Mouse (Mus musculus) G1E (cell line): ENCODE results near the gene Cmtm2b. TPM values are rescaled to one million over a fixed set of nuclear protein-coding genes. Genes with fewer than 3 reads are reported as not detected.
"Not testable (repeated sequence)": the region's sequence is repeated elsewhere in the genome, so short reads cannot be mapped to it uniquely, and the experiment has no call there.

Experiments
- ATAC-seq: 2 replicates; pipeline ENCODE4 v1.8.0; 2016; ENCODE audit warnings: mild to moderate bottlenecking; ENCODE audit not compliant: insufficient number of reproducible peaks, poor library complexity, low FRiP score, severe bottlenecking; ENCODE audit errors: extremely low read depth
- DNase-seq: peaks from one replicate; pipeline ENCODE4 v3.0.0; 2012; ENCODE audit warnings: low spot score
- H3K27me3 ChIP-seq: 2 replicates; pipeline ENCODE4 v1.6.1; 2012; ENCODE audit warnings: mild to moderate bottlenecking, low read length, inconsistent platforms; ENCODE audit not compliant: insufficient read depth
- H3K36me3 ChIP-seq: replicated peaks from 2 replicates; pipeline ENCODE3; 2012; ENCODE audit warnings: mild to moderate bottlenecking, inconsistent platforms
- H3K4me1 ChIP-seq: 2 replicates; pipeline ENCODE4 v1.6.1; 2012; ENCODE audit warnings: low read depth, low read length, inconsistent platforms, mixed read lengths; ENCODE audit not compliant: insufficient read depth
- H3K4me3 ChIP-seq: 2 replicates; pipeline ENCODE4 v1.5.1; 2012; ENCODE audit warnings: low read depth, mild to moderate bottlenecking, inconsistent platforms, low read length, moderate library complexity, mixed read lengths
- H3K9me3 ChIP-seq: replicated peaks from 2 replicates; pipeline ENCODE4 v1.6.1; 2012; ENCODE audit warnings: inconsistent platforms
- CTCF ChIP-seq: IDR thresholded peaks from 2 replicates; pipeline ENCODE4 v1.5.1; 2012; ENCODE audit warnings: low read depth, low read length, inconsistent platforms, mixed read lengths
- GATA1 ChIP-seq: IDR thresholded peaks from 2 replicates; pipeline ENCODE4 v1.6.1; 2012; ENCODE audit warnings: borderline replicate concordance, low read length, inconsistent platforms, mixed read lengths
- GATA2 ChIP-seq: IDR thresholded peaks from 2 replicates; pipeline ENCODE4 v1.6.1; 2012; ENCODE audit warnings: low read depth, low read length, inconsistent platforms, borderline replicate concordance
- POLR2AphosphoS5 ChIP-seq: IDR thresholded peaks from 2 replicates; pipeline ENCODE4 v1.6.1; 2012; ENCODE audit warnings: low read depth, low read length, inconsistent platforms; ENCODE audit not compliant: insufficient replicate concordance
- TAL1 ChIP-seq: conservative IDR thresholded peaks from 2 replicates; pipeline ENCODE4 v1.6.1; 2012; ENCODE audit warnings: low read depth, low read length, inconsistent platforms, mixed read lengths
- polyA plus RNA-seq: library from polyadenylated mRNA; stranded (reverse); fragments of >175 nt; gene quantifications from 2 replicates; pipeline ENCODE4 v1.2.3, GENCODE M21; 2012
- total RNA-seq, 2 experiments: library from RNA; stranded (forward) in 1 of 2; stranded (reverse) in 1 of 2; fragments of 200-1000 nt in 1 of 2; fragments of >200 nt in 1 of 2; fragmentation: Nextera tagmentation in 1 of 2; gene quantifications; 2 replicates each; pipeline ENCODE4 v1.2.3; 2014 to 2017

Cmtm2b gene
- total RNA-seq (2014; fragmentation: Nextera tagmentation) = not detected in 2 replicates
- total RNA-seq (2017) = not detected in 2 replicates
- not detected in 2 replicates for polyA plus RNA-seq

DNA sequence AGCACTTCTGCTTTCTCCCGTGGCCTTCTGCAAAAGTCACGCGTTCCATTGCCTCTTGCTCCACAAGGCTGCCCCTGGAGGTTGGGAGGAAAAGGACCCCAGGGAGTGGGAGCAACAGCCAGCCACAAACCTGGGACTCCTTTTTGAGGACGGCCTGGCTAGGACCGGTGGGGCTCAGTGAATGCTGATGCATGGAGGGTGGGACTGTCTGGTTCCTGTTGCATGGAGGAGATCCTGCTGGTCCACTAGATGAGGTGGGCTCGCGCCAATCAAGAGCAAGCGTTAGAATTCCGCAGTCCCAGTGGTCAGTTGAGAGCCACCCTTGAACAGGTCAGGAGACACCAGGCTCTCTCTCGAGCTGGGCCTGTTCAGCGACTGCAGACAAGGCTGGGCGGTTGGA is at the start of gene Cmtm2b:
TSS of gene Cmtm2b (plus strand) at position 301 of the 400 bp plus-strand sequence.
- not testable (repeated sequence) for H3K4me1 ChIP-seq, DNase-seq, H3K9me3 ChIP-seq, ATAC-seq, H3K4me3 ChIP-seq, H3K27me3 ChIP-seq, H3K36me3 ChIP-seq

DNA sequence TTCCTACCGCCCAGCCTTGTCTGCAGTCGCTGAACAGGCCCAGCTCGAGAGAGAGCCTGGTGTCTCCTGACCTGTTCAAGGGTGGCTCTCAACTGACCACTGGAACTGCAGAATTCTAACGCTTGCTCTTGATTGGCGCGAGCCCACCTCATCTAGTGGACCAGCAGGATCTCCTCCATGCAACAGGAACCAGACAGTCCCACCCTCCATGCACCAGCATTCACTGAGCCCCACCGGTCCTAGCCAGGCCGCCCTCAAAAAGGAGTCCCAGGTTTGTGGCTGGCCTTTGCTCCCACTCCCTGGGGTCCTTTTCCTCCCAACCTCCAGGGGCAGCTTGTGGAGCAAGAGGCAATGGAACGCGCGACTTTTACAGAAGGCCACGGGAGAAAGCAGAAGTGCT is 28.9 kb upstream of the Cmtm2b start, which contains the start of gene Cmtm2a:
TSS of gene Cmtm2a (minus strand) at position 101 of the 400 bp plus-strand sequence.
- H3K9me3 ChIP-seq, ATAC-seq, H3K36me3 ChIP-seq, DNase-seq, H3K4me1 ChIP-seq, H3K4me3 ChIP-seq, H3K27me3 ChIP-seq: not testable (repeated sequence)

DNA sequence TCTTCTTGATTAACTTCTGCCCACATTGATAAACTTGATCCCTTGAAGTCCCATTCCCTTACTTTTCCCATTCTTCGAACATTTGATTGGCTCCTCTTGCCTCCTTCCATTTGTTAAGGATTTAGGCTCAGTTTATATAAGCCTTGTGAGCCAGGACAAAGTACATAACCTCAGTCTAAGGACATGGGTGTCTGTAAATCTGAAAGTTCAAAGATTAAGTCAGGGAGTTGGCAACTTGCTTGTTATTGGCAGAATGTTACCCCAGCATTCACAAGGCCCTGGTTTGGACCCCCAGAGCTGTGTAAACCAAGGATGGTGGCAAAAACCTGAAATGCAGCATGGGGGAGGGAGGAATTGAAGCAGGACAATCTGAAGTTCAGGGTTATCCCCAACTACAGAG is 27.6 kb upstream of the Cmtm2b start:
- TF ChIP-seq GATA1 (no peak), POLR2AphosphoS5 (no peak), TAL1 (no peak), GATA2 (no peak), CTCF (no peak)
- H3K4me3 ChIP-seq = no peak overlapping the region
- no peaks in the 10 kb centered on the region for H3K27me3 ChIP-seq
- H3K9me3 ChIP-seq = no peaks in the 10 kb centered on the region
- DNase-seq (no peak), ATAC-seq (no peak)
- no peaks in the 10 kb centered on the region for H3K36me3 ChIP-seq
- H3K4me1 ChIP-seq = no peaks in the 10 kb centered on the region

DNA sequence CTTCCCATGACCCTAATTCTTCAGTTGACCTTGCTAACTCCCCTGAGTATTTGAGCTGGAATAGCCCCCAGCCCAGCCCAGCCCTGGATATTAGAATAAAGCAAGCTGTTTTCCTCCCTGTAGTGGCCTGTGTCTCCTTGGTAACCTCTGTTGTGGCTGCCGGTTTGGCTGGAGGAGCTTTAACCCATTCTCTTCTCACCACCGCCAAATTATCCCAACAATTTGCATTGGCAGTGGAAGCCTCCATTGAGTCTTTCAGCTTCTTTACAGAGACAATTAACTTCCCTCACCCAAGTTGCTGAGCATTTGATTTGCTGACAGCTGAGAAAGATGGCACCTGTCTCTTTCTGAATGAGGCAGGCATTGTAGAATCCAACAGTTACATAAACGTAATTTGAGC is 20.5 kb upstream of the Cmtm2b start:
- not testable (repeated sequence) for H3K36me3 ChIP-seq, ATAC-seq, H3K4me1 ChIP-seq, H3K9me3 ChIP-seq, H3K27me3 ChIP-seq, DNase-seq, H3K4me3 ChIP-seq

DNA sequence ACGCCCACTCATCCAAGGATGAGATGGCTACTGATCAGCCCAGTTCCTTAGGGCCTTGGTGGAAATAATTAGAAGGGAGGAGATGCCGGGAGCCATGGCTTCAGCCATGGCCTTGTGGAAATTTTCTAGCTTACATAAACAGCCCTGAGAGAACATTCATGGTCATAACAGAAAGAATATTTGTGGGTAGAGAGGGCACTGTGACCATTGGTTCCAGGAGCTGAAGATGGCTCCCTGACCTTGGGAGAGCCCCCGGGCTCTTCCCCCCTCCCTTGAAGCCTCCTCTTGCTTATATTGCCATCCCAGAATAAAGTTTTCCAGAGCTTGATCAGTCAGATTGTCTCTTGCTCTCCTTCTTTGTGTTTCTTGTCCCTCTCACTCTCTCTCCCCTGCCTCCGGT is 19.5 kb upstream of the Cmtm2b start:
- H3K36me3 ChIP-seq, H3K4me1 ChIP-seq, H3K27me3 ChIP-seq, H3K9me3 ChIP-seq, DNase-seq, H3K4me3 ChIP-seq, ATAC-seq: not testable (repeated sequence)

DNA sequence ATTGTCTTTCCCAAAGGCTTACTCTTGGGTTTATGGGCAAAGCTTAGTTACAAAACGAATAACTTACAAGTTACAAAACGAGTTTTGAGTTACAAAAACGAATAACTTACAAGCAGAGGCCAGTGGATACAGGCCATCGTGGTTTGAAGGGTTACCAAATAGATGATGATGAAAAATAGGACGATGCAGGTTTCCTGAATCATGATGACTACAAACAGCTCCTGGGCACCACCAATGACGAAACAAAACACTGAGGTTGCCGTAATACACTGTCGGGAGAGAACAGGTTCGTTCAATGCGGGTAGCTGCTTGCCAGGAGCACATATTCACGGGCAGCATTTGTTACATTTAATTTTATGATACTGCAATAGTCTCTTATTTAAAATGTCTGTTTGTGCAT is 17.1 kb upstream of the Cmtm2b start:
- Histone ChIP-seq H3K36me3 (no peaks in the 10 kb centered on the region), H3K4me1 (no peaks in the 10 kb centered on the region), H3K9me3 (peaks cover 5% of the 10 kb centered on the region), H3K4me3 (no peak overlapping the region), H3K27me3 (no peaks in the 10 kb centered on the region)
- no peak for DNase-seq
- no peak for TF ChIP-seq GATA1
- TF ChIP-seq TAL1 = no peak
- no peak for TF ChIP-seq GATA2
- ATAC-seq = no peak

DNA sequence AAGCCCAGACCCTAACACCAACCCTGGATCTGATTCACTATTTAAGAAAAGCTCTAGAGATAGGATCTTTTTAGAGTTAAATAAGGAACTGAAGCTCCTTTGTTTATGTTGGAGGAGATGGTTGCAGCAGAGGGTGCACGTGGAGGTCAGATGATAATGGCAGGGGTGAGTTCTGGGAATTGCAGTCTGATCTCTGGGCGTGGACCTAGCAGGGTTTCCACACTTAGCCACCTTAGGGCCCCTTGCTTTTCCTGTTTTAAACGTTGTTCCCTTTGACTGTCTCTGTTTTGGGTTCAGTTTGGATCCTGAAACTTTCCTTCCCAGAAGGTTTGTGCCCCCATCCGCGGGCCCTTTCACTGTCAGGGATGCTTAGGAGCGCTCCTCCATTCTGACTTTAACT is 13.7 kb upstream of the Cmtm2b start:
- H3K36me3 ChIP-seq, H3K27me3 ChIP-seq, ATAC-seq, H3K4me3 ChIP-seq, DNase-seq, H3K4me1 ChIP-seq, H3K9me3 ChIP-seq: not testable (repeated sequence)

DNA sequence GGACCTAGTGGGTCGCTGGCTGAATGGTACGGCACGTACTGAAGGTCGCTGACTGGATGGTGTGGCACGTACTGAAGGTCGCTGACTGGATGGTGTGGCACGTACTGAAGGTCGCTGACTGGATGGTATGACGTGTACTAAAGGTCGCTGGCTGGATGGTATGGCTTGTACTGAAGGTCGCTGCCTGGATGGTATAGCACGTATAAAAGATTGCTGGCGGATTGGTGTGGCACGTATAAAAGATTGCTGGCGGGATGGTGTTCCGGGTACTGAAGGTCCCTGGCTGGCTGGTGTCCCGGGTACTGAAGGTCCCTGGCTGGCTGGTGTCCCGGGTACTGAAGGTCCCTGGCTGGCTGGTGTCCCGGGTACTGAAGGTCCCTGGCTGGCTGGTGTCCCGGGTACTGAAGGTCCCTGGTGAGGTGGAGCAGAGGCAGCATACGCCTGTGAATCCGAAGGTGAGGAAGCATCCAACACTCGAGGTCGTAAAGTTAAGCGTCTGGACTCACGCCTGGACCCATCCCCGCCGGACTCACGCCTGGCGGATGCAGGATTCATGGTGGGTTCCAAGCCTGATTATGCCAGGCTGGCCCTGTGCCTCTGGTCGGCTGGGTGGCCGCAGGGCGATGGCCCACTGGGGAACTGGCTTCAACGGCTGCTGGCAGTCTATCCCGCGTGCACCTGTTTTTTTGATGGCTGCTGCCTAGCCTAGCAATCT is 12.4 kb upstream of the Cmtm2b start, which contains the start of the genes Gm45711 and Cmtm1:
TSS of gene Gm45711 (minus strand) at position 641 of the 715 bp plus-strand sequence.
TSS of gene Cmtm1 (minus strand) at position 705 of the 715 bp plus-strand sequence.
- not testable (repeated sequence) for H3K4me1 ChIP-seq, H3K9me3 ChIP-seq, H3K27me3 ChIP-seq, H3K4me3 ChIP-seq, DNase-seq, H3K36me3 ChIP-seq, ATAC-seq

DNA sequence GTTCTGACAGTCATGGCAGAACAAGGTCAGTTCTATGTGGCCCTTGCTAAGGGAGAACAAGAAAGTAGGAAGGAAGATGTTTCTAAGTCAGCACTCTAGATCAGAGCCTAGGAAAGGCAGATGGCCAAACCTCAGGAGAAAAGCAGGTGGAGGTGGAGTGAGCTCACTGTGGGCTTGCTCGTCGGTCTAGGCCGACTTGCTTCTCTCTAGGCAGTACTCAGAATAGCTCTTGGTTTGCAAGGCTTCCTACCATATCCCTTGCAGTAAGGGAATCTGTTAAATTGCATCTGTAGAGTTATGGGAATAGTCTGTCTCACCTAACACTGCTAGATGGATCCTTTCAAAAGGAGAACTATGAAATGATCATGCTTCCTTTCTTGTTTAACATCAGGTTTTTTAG is 10.0 kb upstream of the Cmtm2b start:
- DNase-seq, H3K4me1 ChIP-seq, ATAC-seq, H3K9me3 ChIP-seq, H3K4me3 ChIP-seq, H3K27me3 ChIP-seq, H3K36me3 ChIP-seq: not testable (repeated sequence)
